Mouse (Mus musculus): ENCODE data around the gene Camsap1. TPM values are rescaled to one million over a fixed set of nuclear protein-coding genes. Genes with fewer than 3 reads are reported as not detected.

Camsap1 gene
- total RNA-seq (2012; rRNA removed) (13.8 and 17.2 TPM in 2 replicates), total RNA-seq (2014; rRNA removed) (6.2 and 6.9 TPM in 2 replicates), polyA plus RNA-seq (2012; ENCODE audit: insufficient read length, low read depth) (22.1 and 23.4 TPM in 2 replicates)

GRCm38 (mm10) chr2:25983159-25983907 lies at the start of gene Camsap1:
Gene Camsap1 (minus strand): TSS chr2:25983282.
- Histone ChIP-seq H3K36me3 (replicated peaks in 1 of 2; ENCODE audit: control insufficient read depth in 1 of 2, insufficient read depth in 1 of 2, low read length in 1 of 2) (no peaks in the 10 kb centered on the region), H3K9ac (ENCODE audit: insufficient read depth, low read depth) (peak within 1 kb of the TSS; percentile 77), H3K27ac (ENCODE audit: insufficient read depth, low read depth) (no peak within 1 kb of the TSS), H3K79me2 (replicated peaks; ENCODE audit: control insufficient read depth, extremely low read depth, insufficient read depth, poor library complexity, severe bottlenecking) (peaks cover 25% of the 10 kb centered on the region), H3K4me1 (ENCODE audit: control insufficient read depth in 1 of 2, insufficient read depth in 2 of 2) (peaks cover 16 to 42% of the 10 kb centered on the region in 2 experiments), H3K4me2 (ENCODE audit: insufficient read depth, low read depth, poor library complexity, severe bottlenecking) (peak within 1 kb of the TSS; percentile 71), H3K27me3 (replicated peaks) (peaks cover 10% of the 10 kb centered on the region), H3K4me3 (replicated peaks in 1 of 3; ENCODE audit: low read depth in 2 of 3, low read length in 2 of 3, poor library complexity in 1 of 3) (peak within 1 kb of the TSS; percentile 74 to 85 (median 76)), H3K9me3 (replicated peaks; ENCODE audit: low read length) (no peaks in the 10 kb centered on the region)
- TF ChIP-seq MYC (IDR thresholded peaks at IDR 0.05; ENCODE audit: low read depth, low read length) (no peak), CHD2 (IDR thresholded peaks at IDR 0.05; ENCODE audit: low read length) (no peak), EP300 (IDR thresholded peaks at IDR 0.05; ENCODE audit: low read length) (no peak), CHD1 (IDR thresholded peaks at IDR 0.05; ENCODE audit: low read depth, low read length) (no peak), MAZ (IDR thresholded peaks at IDR 0.05; ENCODE audit: low read depth, low read length) (peak; percentile 80; the same call in 1 of the 2 replicates), ELF1 (IDR thresholded peaks at IDR 0.05; ENCODE audit: low read depth, low read length) (no peak; the same call in 1 of the 2 replicates), JUN (IDR thresholded peaks at IDR 0.05; ENCODE audit: insufficient read depth, low read depth, low read length) (no peak), CTCF (conservative IDR thresholded peaks at IDR 0.05 in 1 of 2, IDR thresholded peaks at IDR 0.05 in 1 of 2; ENCODE audit: low read depth in 2 of 2, low read length in 2 of 2) (no peak), GABPA (IDR thresholded peaks at IDR 0.05; ENCODE audit: insufficient replicate concordance, low read depth, low read length) (no peak), ZNF384 (IDR thresholded peaks at IDR 0.05; ENCODE audit: low read depth, low read length) (no peak), E2F4 (IDR thresholded peaks at IDR 0.05; ENCODE audit: insufficient replicate concordance, low read depth, low read length) (no peak), TCF12 (IDR thresholded peaks at IDR 0.05; ENCODE audit: low read depth, low read length) (peak; percentile 64), POLR2AphosphoS2 (IDR thresholded peaks at IDR 0.05; ENCODE audit: low read depth, low read length) (no peak), BHLHE40 (IDR thresholded peaks at IDR 0.05; ENCODE audit: low read depth, low read length) (no peak), UBTF (IDR thresholded peaks at IDR 0.05; ENCODE audit: low read depth, low read length) (no peak), KAT2A (IDR thresholded peaks at IDR 0.05; ENCODE audit: insufficient replicate concordance, low read length) (no peak), MAFK (IDR thresholded peaks at IDR 0.05; ENCODE audit: insufficient replicate concordance, low read length) (no peak), RAD21 (IDR thresholded peaks at IDR 0.05; ENCODE audit: low read depth, low read length) (no peak), PAX5 (IDR thresholded peaks at IDR 0.05; ENCODE audit: low read length) (no peak), RCOR1 (conservative IDR thresholded peaks at IDR 0.05; ENCODE audit: low read depth, low read length) (no peak), MXI1 (IDR thresholded peaks at IDR 0.05; ENCODE audit: low read depth, low read length) (peak; percentile 34), USF2 (conservative IDR thresholded peaks at IDR 0.05; ENCODE audit: low read depth, low read length) (no peak), NELFE (IDR thresholded peaks at IDR 0.05; ENCODE audit: low read depth, low read length) (peak; percentile 57), ZKSCAN1 (IDR thresholded peaks at IDR 0.05; ENCODE audit: borderline replicate concordance, low read depth, low read length) (no peak), NRF1 (IDR thresholded peaks at IDR 0.05; ENCODE audit: low read depth, low read length) (peak; percentile 83), HCFC1 (IDR thresholded peaks at IDR 0.05; ENCODE audit: low read depth, low read length) (no peak; the same call in 1 of the 2 replicates), SIN3A (IDR thresholded peaks at IDR 0.05; ENCODE audit: low read length) (peak; percentile 56; the same call in 1 of the 2 replicates), POLR2A (IDR thresholded peaks at IDR 0.05; ENCODE audit: low read depth, low read length) (peak; percentile 32; the same call in 1 of the 2 replicates), IRF4 (IDR thresholded peaks at IDR 0.05; ENCODE audit: low read depth, low read length) (no peak), USF1 (IDR thresholded peaks at IDR 0.05; ENCODE audit: low read depth, low read length) (no peak), JUND (conservative IDR thresholded peaks at IDR 0.05; ENCODE audit: low read depth, low read length) (no peak), ETS1 (conservative IDR thresholded peaks at IDR 0.05; ENCODE audit: low read depth, low read length) (no peak), MAX (IDR thresholded peaks at IDR 0.05; ENCODE audit: low read length) (no peak), TBP (conservative IDR thresholded peaks at IDR 0.05; ENCODE audit: low read depth, low read length) (no peak), ZMIZ1 (IDR thresholded peaks at IDR 0.05; ENCODE audit: low read depth, low read length) (no peak; the same call in 1 of the 2 replicates), SMC3 (IDR thresholded peaks at IDR 0.05; ENCODE audit: low read depth, low read length) (no peak), MEF2A (IDR thresholded peaks at IDR 0.05; ENCODE audit: borderline replicate concordance, low read depth, low read length) (no peak), ZC3H11A (IDR thresholded peaks at IDR 0.05; ENCODE audit: low read depth, low read length) (no peak)
- dilution Hi-C loops (cut with MboI; ENCODE audit: extremely low pct_ligation_motif_present, extremely low pct_unique_long_range_greater_than_20kb, low sequenced_read_pairs): no loop called here
- in situ Hi-C loops (cut with MboI; ENCODE audit: low pct_ligation_motif_present, low pct_unique_long_range_greater_than_20kb, low sequenced_read_pairs): no loop called here
- DNase-seq (ENCODE audit: extremely low read depth): peak; percentile 100

All from CH12.LX (cell line).